Mouse (Mus musculus) megakaryocyte, embryonic 14.5 days (primary cell): ENCODE measurements around the gene Rhoa.

Experiments used
- FLI1 ChIP-seq: IDR thresholded peaks from 2 replicates; pipeline ENCODE4 v1.6.1; 2012; ENCODE audit warnings: low read length, inconsistent platforms, mixed read lengths
- GATA1 ChIP-seq: IDR thresholded peaks from 3 replicates; pipeline ENCODE4 v1.6.1; 2012; ENCODE audit warnings: mixed read lengths, low read length, inconsistent platforms, borderline replicate concordance

DNA sequence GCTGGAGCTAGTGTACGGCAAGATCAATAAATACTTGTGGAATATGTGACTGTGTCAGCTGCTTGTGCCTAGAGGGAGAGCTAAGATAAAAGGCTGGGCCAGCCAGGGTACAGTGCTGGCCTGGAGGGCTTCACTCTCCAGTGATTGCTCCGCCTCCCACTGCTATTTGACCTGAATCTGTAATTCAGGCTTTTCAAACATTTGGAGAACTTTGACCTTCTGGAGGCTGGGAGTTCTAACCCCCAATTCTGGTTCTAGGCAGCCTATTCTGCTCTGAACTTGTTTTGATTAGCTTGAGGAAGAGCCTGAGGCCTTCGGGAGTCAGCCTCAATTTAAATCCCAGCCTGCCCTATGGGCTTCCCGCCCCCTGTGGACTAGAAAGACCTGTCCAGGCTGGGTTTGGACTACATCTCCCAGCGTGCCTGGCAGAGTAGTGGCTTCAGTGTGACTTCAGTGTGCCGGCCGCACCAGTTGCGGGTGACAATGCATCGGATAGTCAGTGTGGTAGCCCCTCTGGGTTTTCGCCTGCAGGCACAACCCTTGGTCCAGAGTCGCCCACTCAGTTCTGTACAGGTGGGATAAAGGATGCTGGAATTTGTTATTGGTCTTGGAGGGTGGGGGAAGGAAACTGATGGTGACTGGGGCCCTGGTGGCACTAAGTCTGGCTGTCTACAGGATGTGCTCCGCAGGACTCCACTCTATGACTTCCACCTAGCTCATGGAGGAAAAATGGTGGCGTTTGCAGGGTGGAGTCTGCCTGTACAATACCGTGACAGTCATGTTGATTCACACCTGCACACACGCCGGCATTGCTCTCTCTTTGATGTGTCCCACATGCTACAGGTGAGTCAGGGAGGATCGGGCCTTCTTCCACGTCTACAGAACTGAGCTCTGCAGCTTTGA, 9.2 kb upstream of the Rhoa start, which contains the start of gene Amt:
- TF ChIP-seq GATA1 (no peak), FLI1 (no peak)
